Mouse (Mus musculus) myocyte (in vitro differentiated cells): ENCODE results near the gene Mta3.

ENCODE experiments used
- E2F4 ChIP-seq: IDR thresholded peaks from one replicate; pipeline ENCODE4 v1.6.1; 2011; ENCODE audit warnings: mild to moderate bottlenecking, control low read depth, moderate library complexity; ENCODE audit not compliant: insufficient read depth
- POLR2A ChIP-seq: IDR thresholded peaks from one replicate; pipeline ENCODE4 v1.6.1; 2011; ENCODE audit warnings: low read depth, mild to moderate bottlenecking, control low read depth, moderate library complexity; ENCODE audit not compliant: insufficient read length

- TF ChIP-seq E2F4 (no peak), POLR2A (no peak)
These were observed 123.4 kb downstream of the Mta3 start for GRCm38 (mm10) chr17:83829356-83829755.
